Mouse (Mus musculus): ENCODE measurements around the gene Trim50.
"Not testable (repeated sequence)": the region's sequence is repeated elsewhere in the genome, so short reads cannot be mapped to it uniquely, and the experiment has no call there.

Gene Trim50

GRCm38 (mm10) chr5:135352995-135353394 is at the start of gene Trim50:
Gene Trim50 (plus strand): TSS chr5:135353295.
- DNase-seq (ENCODE audit: low spot score) = no peak

GRCm38 (mm10) chr5:135306321-135306965 is 46.7 kb upstream of the Trim50 start:
- DNase-seq (ENCODE audit: low spot score) = no peak

GRCm38 (mm10) chr5:135316177-135316576 is 36.9 kb upstream of the Trim50 start:
- DNase-seq (ENCODE audit: low spot score) = no peak

DNA sequence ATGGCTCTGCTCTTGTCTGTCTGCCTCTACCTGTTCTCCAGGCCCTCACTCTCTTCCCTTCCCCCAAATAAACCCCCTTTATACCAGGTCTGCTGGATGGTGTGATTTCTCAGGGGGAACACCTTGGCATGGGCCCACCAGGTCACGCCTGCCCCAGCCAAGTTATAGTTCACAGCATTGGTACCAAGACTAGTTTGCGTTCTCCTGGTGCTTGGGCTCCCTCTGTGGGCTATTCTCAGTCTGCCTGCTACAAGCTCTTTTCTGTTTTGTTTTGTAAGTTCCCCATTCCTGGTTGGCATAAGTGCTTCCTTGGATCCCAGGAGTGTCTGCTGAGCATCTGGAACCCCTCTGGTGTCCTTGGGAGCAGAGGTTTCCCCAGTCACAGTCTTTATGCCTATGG is 33.2 kb upstream of the Trim50 start:
- no peak for DNase-seq (ENCODE audit: low spot score)

DNA sequence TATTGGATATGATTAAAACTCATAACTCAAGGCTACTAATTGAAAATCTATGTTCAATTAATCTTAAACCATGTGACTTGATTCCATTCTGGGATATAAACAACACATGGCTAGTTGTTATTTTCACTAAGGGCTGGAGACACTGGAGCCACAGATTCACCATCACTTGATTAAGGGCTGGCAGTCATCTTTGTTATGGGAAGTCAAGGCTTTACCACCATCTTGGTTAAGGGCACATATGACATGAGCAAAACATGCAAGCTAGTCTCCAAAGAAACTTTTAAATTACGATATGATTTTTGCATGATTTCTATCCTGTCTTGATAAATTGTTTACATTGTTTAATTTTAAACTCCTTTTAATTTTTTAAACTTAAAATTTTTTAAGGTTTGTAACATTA is 30.9 kb upstream of the Trim50 start:
- DNase-seq (ENCODE audit: low spot score) = no peak

- DNase-seq (ENCODE audit: low spot score) = no peak
Observed at GRCm38 (mm10) chr5:135326121-135326659, 26.9 kb upstream of the Trim50 start.

GRCm38 (mm10) chr5:135329471-135329870 is 23.6 kb upstream of the Trim50 start:
- no peak for DNase-seq (ENCODE audit: low spot score)

GRCm38 (mm10) chr5:135330201-135330600 is 22.9 kb upstream of the Trim50 start:
- no peak for DNase-seq (ENCODE audit: low spot score)

- DNase-seq (ENCODE audit: low spot score) = no peak
Observed at GRCm38 (mm10) chr5:135331161-135331560, 21.9 kb upstream of the Trim50 start.

DNA sequence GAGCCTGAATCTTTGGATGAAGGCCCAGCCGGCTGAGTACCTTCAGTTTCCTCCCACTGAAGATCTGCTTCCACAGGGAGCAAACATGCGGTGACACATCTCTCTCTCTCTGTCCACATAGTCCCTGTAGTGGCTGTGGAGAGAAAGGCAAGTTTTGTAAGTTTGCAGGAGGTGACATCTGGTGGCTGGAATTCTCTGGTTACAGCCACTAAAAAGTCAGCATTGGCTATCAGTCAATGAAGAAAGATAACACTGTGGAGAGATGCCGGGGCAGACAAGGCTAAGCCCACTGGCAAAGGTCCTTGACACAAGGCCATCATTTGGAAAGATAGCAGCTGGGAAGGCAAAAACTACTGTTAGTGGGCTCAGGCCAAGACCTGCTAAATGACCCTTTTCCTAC is 15.5 kb upstream of the Trim50 start:
- no peak for DNase-seq (ENCODE audit: low spot score)

DNA sequence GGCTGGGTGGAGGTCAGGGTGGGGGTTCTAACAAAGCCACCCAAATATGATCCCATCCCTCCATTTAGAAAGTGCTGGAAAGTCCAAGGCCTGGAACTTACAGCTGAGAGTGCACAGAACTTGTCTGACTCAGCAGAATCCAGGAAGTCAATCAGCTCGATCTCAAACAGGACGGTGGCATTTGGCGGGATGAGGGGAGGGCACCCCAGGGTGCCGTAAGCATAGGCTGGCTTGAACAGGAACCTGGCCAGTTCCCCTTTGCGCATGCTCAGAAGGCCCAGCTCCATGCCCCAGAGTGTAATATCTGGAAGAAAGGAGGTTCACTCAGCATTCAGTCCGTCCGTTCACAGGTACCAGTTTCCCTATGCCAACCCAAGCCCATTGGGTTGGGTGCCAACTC is 7.1 kb upstream of the Trim50 start:
- DNase-seq (ENCODE audit: low spot score) = no peak

- DNase-seq (ENCODE audit: low spot score) = no peak
Observed at GRCm38 (mm10) chr5:135346430-135346829, 6.7 kb upstream of the Trim50 start.

DNA sequence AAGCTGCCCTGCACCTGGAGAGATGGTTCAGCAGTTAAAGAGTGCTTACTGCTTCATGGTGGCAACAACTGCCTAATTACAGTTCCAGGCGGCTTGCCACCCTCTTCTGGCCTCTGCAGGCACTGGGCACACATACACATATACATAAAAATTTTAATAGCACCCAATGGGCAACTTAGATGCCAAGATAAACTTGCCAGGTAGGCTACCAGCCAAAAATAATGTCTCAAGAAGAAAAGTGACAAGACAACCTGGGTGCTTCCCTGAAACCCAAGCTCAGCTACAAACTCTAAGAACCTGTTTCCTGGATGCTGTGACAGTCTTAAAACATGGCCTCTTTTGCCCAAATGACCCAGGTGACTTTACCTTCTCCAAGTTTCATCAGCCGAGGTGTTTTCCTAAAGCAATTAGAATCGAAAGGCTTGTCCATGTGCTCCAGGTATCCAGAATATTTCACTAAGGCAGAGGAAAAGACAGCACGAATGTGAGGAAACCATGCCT is 5.5 kb upstream of the Trim50 start:
- DNase-seq (ENCODE audit: low spot score) = no peak

DNA sequence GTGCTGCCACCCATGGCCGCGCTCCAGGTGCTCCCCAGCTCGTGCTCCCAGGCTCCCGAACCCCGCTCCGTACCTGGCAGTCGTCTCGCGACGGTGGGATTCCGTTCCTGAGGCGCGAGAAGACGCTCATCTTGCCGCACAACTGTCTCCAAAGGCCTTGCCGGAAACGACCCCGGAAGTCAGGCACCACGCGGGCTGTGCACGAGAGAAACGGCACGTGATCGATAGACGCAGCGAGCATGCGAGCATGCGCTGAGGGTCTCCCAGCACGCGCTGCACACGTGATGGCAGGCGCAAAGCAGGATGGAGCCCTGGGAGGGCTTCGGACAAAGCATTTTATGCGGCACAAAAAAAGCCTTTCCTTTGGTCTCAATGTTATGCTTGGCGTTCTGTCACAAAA is 3.2 kb upstream of the Trim50 start, which contains the start of gene Fkbp6:
Gene Fkbp6 (minus strand): TSS at position 183 of the 400 bp plus-strand sequence.
- no peak for DNase-seq (ENCODE audit: low spot score)

DNA sequence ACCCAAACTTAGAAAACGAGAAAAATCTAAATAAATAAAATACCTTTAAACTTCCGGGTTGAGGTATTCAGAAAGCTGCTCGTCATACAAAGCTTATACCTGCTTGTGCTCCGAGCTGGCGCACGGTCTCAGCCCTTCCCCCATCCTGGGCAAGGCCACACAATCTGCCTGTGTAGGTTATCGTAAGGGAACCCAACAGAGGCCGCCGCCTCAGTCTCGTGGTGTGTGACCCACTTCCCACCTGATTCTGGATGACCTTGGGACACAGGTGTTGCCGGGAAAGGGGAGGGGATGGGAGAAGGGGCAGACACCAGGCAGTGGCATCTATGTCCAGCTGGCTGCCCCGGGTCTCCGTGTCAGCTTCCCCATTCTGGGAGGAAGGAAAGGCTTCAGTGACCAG is 1.5 kb upstream of the Trim50 start:
- DNase-seq (ENCODE audit: low spot score) = no peak

GRCm38 (mm10) chr5:135353564-135353963 is 469 bp downstream of the Trim50 start:
- no peak for DNase-seq (ENCODE audit: low spot score)

- DNase-seq (ENCODE audit: low spot score) = no peak
Observed at GRCm38 (mm10) chr5:135356090-135356489, 3.0 kb downstream of the Trim50 start.

GRCm38 (mm10) chr5:135357556-135357955 is 4.5 kb downstream of the Trim50 start:
- DNase-seq (ENCODE audit: low spot score) = peak; percentile 49

DNA sequence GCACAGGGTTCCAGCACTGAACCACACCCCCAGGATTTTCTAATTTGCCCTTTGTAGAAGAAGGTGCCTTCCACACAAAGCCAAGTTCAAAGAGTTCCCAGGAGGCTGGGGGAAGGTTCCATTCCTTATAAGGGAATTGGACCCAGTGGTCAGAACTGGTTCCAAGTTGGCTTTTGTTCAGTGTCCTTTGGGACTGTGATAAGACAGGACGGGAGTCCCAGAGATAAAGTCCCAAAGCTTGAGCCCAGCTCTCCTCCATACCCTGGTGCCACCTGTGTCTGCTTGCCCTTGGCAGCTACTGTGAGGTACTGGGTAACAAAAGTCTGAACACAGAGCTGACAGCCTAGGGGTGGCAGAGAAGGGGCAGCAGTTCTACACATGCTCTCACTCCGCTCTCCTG is 6.7 kb downstream of the Trim50 start:
- DNase-seq (ENCODE audit: low spot score) = no peak

- no peak for DNase-seq (ENCODE audit: low spot score)
Observed at GRCm38 (mm10) chr5:135362572-135362971, 9.5 kb downstream of the Trim50 start.

DNA sequence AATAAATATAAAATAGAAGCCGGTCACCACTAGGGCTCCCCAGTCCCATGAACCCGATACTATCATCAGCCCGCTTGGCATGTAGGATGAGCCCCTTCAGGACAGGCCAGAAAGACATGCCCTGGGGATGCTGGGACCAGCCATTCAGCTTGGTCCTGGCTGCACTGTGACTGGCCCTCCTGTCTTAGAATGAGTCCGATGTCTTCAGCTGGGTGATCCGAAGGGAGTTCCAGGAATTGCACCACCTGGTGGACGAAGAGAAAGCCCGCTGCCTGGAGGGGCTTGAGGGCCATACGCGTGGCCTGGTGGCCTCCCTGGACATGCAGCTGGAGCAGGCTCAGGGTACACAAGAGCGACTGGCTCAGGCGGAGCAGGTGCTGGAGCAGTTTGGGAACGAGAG is 10.4 kb downstream of the Trim50 start:
- DNase-seq (ENCODE audit: low spot score) = no peak

- DNase-seq (ENCODE audit: low spot score) = no peak
Observed at GRCm38 (mm10) chr5:135367841-135368240, 14.7 kb downstream of the Trim50 start.

DNA sequence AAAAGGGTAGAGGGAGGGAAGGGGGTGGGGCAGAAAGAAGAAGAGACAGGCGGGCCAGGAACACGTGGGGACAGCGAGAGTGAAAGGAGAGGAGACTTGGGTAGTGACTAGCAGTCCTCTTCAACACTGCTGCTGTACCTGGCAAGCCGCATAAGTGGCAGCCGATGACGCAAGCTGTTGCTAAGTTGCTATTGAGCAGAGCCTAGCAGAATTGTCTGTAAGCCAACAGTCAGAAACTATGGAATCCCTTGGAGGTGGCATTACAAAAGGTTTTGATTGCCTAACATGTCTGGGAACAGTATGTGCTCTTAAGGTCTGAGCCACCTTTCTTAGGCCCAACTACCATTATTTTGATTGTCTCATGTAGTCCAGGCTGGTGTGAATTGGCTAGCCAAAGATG is 15.2 kb downstream of the Trim50 start:
- DNase-seq (ENCODE audit: low spot score) = no peak

- DNase-seq (ENCODE audit: low spot score) = not testable (repeated sequence)
Observed at GRCm38 (mm10) chr5:135369196-135369595, 16.1 kb downstream of the Trim50 start.

All from lung, postnatal 25 days (tissue).